Mouse (Mus musculus) gonadal fat pad, adult 2 months (tissue): ENCODE results near the gene Erbb3. TPM values are rescaled to one million over a fixed set of nuclear protein-coding genes. Genes with fewer than 3 reads are reported as not detected.
"Not testable (repeated sequence)": the region's sequence is repeated elsewhere in the genome, so short reads cannot be mapped to it uniquely, and the experiment has no call there.

Source experiments
- DNase-seq: peaks from one replicate; pipeline ENCODE4 v3.0.0-alpha.2; 2012; ENCODE audit warnings: low read depth
- polyA plus RNA-seq: library from polyadenylated mRNA; depleted of rRNA; stranded (reverse); fragments of >200 nt; gene quantifications from 2 replicates; pipeline ENCODE4 v1.2.3, GENCODE M21; 2012; rRNA removed

The Erbb3 gene
- 30.3 and 42.5 TPM in 2 replicates for polyA plus RNA-seq

- no peak for DNase-seq
These were observed at the start of gene Erbb3 for GRCm38 (mm10) chr10:128589464-128590192. Gene Erbb3 (minus strand): TSS chr10:128589652.

GRCm38 (mm10) chr10:128637011-128637410 is 47.6 kb upstream of the Erbb3 start:
- DNase-seq = no peak

GRCm38 (mm10) chr10:128636561-128636960 is 47.1 kb upstream of the Erbb3 start:
- no peak for DNase-seq

GRCm38 (mm10) chr10:128635697-128636096 is 46.2 kb upstream of the Erbb3 start:
- no peak for DNase-seq

- no peak for DNase-seq
These were observed 42.1 kb upstream of the Erbb3 start for GRCm38 (mm10) chr10:128631571-128631970.

- not testable (repeated sequence) for DNase-seq
These were observed 40.9 kb upstream of the Erbb3 start for GRCm38 (mm10) chr10:128630306-128630705.

- no peak for DNase-seq
These were observed 40.3 kb upstream of the Erbb3 start for GRCm38 (mm10) chr10:128629746-128630145.

- no peak for DNase-seq
These were observed 38.2 kb upstream of the Erbb3 start for GRCm38 (mm10) chr10:128627398-128628317.

- DNase-seq = peak; percentile 100
These were observed 37.2 kb upstream of the Erbb3 start, which contains the start of gene Rps26 for GRCm38 (mm10) chr10:128626311-128627310. Gene Rps26 (minus strand): TSS chr10:128626747.

- no peak for DNase-seq
These were observed 35.9 kb upstream of the Erbb3 start for GRCm38 (mm10) chr10:128625287-128625894.

GRCm38 (mm10) chr10:128623106-128623613 is 33.7 kb upstream of the Erbb3 start:
- DNase-seq = not testable (repeated sequence)

GRCm38 (mm10) chr10:128622702-128623101 is 33.2 kb upstream of the Erbb3 start:
- DNase-seq = no peak

GRCm38 (mm10) chr10:128621986-128622520 is 32.6 kb upstream of the Erbb3 start:
- DNase-seq = no peak

GRCm38 (mm10) chr10:128620241-128620640 is 30.8 kb upstream of the Erbb3 start:
- no peak for DNase-seq

GRCm38 (mm10) chr10:128619148-128619547 is 29.7 kb upstream of the Erbb3 start:
- DNase-seq = not testable (repeated sequence)

GRCm38 (mm10) chr10:128618570-128618969 is 29.1 kb upstream of the Erbb3 start:
- DNase-seq = no peak

- DNase-seq = not testable (repeated sequence)
These were observed 26.5 kb upstream of the Erbb3 start for GRCm38 (mm10) chr10:128615798-128616448.

GRCm38 (mm10) chr10:128614934-128615333 is 25.5 kb upstream of the Erbb3 start:
- DNase-seq = no peak

GRCm38 (mm10) chr10:128613820-128614219 is 24.4 kb upstream of the Erbb3 start:
- not testable (repeated sequence) for DNase-seq

GRCm38 (mm10) chr10:128613154-128613440 is 23.6 kb upstream of the Erbb3 start:
- no peak for DNase-seq
